Mouse (Mus musculus): ENCODE results near the gene Eaf1. TPM values are rescaled to one million over a fixed set of nuclear protein-coding genes. Genes with fewer than 3 reads are reported as not detected.

Eaf1 gene
- 23.8 TPM for polyA plus RNA-seq (2017; shearing (Covaris generic))

DNA sequence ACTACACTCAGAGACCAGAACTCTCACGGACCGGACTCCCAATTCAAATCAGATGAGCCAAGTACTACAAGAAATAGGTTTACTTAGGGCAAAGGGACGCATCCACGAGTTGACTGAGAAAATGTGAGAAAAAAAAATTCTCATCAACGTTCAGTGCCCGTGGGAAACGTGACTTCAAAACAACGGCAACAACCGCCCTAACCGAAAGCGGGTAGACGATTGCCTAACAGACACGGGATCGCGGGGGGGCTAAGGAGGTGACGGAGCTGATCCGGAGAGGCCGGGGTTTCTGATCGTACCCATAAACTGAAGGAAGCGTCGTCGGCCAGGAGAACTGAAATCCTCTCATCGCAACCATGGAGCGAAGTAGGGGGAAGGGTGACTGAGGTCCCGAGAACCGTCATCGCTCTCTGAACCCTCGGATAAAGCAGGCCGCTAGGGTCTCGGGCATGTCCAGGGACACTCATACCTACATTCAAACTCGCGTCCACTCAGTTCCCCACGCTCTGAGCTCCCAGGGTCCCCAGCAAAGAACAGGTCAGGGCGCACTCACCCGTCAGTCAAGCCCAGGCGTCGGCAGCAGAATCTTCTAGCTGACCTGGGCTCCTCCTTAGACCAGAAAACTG, at the start of gene Eaf1:
Eaf1 (plus strand) TSS at position 51 of the 626 bp plus-strand sequence.

DNA sequence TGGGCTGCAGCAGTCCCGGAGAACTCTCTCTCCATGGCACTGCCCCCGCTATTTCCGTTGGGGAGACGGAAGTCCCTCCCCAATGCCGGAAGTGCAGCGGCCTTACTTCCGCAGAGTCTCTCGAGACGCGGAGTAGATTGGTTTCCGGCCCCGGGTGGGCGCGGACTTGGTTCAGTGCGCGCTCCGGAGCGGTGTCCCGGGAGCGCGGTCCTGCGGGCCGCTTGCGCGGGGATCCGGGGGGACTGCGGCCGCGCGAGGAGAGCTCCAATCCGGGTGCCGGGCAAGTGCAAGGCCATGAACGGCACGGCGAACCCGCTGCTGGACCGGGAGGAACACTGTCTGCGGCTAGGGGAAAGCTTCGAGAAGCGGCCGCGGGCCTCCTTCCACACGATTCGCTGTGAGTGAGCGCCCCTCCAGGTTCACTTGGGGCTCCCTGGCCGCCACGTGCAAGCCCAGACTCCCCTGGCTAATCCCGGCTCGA, 816 bp downstream of the Eaf1 start, which contains the start of gene Mettl6:
Mettl6 (minus strand) TSS at position 66 of the 481 bp plus-strand sequence.

Other genes starting within 250 kb of the Eaf1 start
- 8.5 TPM for gene Phf7, start 243.1 kb upstream of the Eaf1 start, polyA plus RNA-seq (2017; shearing (Covaris generic))
- 108 TPM for gene Bap1, start 242.9 kb upstream of the Eaf1 start, polyA plus RNA-seq (2017; shearing (Covaris generic))
- not detected for gene Dnah1, start 170.5 kb upstream of the Eaf1 start, polyA plus RNA-seq (2017; shearing (Covaris generic))
- 71.1 TPM for gene Capn7, start 157.8 kb upstream of the Eaf1 start, polyA plus RNA-seq (2017; shearing (Covaris generic))
- gene Sh3bp5, start 58.3 kb upstream of the Eaf1 start, polyA plus RNA-seq (2017; shearing (Covaris generic)), result 127 TPM
- 42.8 TPM for gene Mettl6, start 641 bp downstream of the Eaf1 start, polyA plus RNA-seq (2017; shearing (Covaris generic))
- gene Colq, start 96.9 kb downstream of the Eaf1 start, polyA plus RNA-seq (2017; shearing (Covaris generic)), result 1.8 TPM
- gene Gm49387, start 146.5 kb downstream of the Eaf1 start, polyA plus RNA-seq (2017; shearing (Covaris generic)), result not detected
- gene Btd, start 146.6 kb downstream of the Eaf1 start, polyA plus RNA-seq (2017; shearing (Covaris generic)), result 16.4 TPM
- gene Hacl1, start 146.9 kb downstream of the Eaf1 start, polyA plus RNA-seq (2017; shearing (Covaris generic)), result 11.5 TPM

All from naive thymus-derived CD4-positive, alpha-beta T cell, adult 5 months (primary cell).